Mouse (Mus musculus) ES-E14 (cell line): ENCODE results near the gene Ldb2. TPM values are rescaled to one million over a fixed set of nuclear protein-coding genes. Genes with fewer than 3 reads are reported as not detected.

Experiments
- DNase-seq: peaks from one replicate; pipeline ENCODE4 v3.0.0-alpha.2; 2013; ENCODE audit warnings: low read depth, low spot score
- H3K27ac ChIP-seq: 2 replicates; pipeline ENCODE4 v1.5.1; 2012; ENCODE audit warnings: low read depth, mild to moderate bottlenecking, low read length, moderate library complexity, mixed read lengths; ENCODE audit not compliant: poor library complexity, insufficient read depth, severe bottlenecking
- H3K36me3 ChIP-seq: 2 replicates; pipeline ENCODE4 v1.6.1; 2012; ENCODE audit warnings: mild to moderate bottlenecking, low read length, moderate library complexity, mixed read lengths; ENCODE audit not compliant: control insufficient read depth, poor library complexity, insufficient read depth, severe bottlenecking
- H3K4me1 ChIP-seq, 2 experiments: fragments of 150-350 bp in 1 of 2; sonication (generic) in 1 of 2; 2 replicates each; pipeline ENCODE4 v1.6.1; 2012; ENCODE audit warnings: low read length in 2 of 2, mild to moderate bottlenecking in 1 of 2, mixed read lengths in 1 of 2; ENCODE audit not compliant: control insufficient read depth in 2 of 2, insufficient read depth in 2 of 2, poor library complexity in 1 of 2
- H3K4me3 ChIP-seq, 2 experiments: fragments of 150-350 bp in 1 of 2; sonication (generic) in 1 of 2; 2 replicates each; pipeline ENCODE4 v1.5.1; 2012; ENCODE audit warnings: low read length in 2 of 2, low read depth in 1 of 2, mild to moderate bottlenecking in 1 of 2, mixed read lengths in 1 of 2; ENCODE audit not compliant: insufficient read depth in 1 of 2, poor library complexity in 1 of 2, severe bottlenecking in 1 of 2
- H3K9ac ChIP-seq: 2 replicates; pipeline ENCODE4 v1.6.1; 2012; ENCODE audit warnings: low read depth, mild to moderate bottlenecking, low read length, mixed read lengths; ENCODE audit not compliant: poor library complexity, insufficient read depth, severe bottlenecking
- H3K9me3 ChIP-seq: fragments of 150-350 bp; sonication (generic); 2 replicates; pipeline ENCODE4 v1.6.1; 2012; ENCODE audit warnings: low read depth, mild to moderate bottlenecking, low read length; ENCODE audit not compliant: control insufficient read depth, insufficient read depth
- CHD2 ChIP-seq: IDR thresholded peaks from 2 replicates; pipeline ENCODE4 v1.6.1; 2014; ENCODE audit warnings: mild to moderate bottlenecking, low read depth, low read length, inconsistent platforms
- HCFC1 ChIP-seq: IDR thresholded peaks from 2 replicates; pipeline ENCODE4 v1.6.1; 2012; ENCODE audit warnings: low read length, inconsistent platforms, borderline replicate concordance; ENCODE audit not compliant: insufficient read depth
- MAFK ChIP-seq: IDR thresholded peaks from 2 replicates; pipeline ENCODE4 v1.6.1; 2014; ENCODE audit warnings: mild to moderate bottlenecking, low read depth, low read length, inconsistent platforms; ENCODE audit not compliant: insufficient read depth
- ZC3H11A ChIP-seq: IDR thresholded peaks from 2 replicates; pipeline ENCODE4 v1.6.1; 2012; ENCODE audit warnings: low read depth, mild to moderate bottlenecking, inconsistent platforms, low read length, borderline replicate concordance
- ZNF384 ChIP-seq: IDR thresholded peaks from 2 replicates; pipeline ENCODE4 v1.6.1; 2012; ENCODE audit warnings: low read depth, low read length, inconsistent platforms
- in situ Hi-C, 2 experiments: fragments of 600-800 bp; cut with MboI; formaldehyde crosslinking; loops; one replicate each; pipeline ENCODE4 v1.15.1; 2025; ENCODE audit warnings: low sequenced_read_pairs in 2 of 2, inconsistent platforms in 1 of 2; ENCODE audit not compliant: unreplicated experiment in 2 of 2
- total RNA-seq: library from RNA; depleted of rRNA; stranded (reverse); fragments of 300-350 nt; gene quantifications from 2 replicates; pipeline ENCODE4 v1.2.3, GENCODE M21; 2012

Ldb2 gene
- total RNA-seq, 1 experiment: 0.40 TPM

DNA sequence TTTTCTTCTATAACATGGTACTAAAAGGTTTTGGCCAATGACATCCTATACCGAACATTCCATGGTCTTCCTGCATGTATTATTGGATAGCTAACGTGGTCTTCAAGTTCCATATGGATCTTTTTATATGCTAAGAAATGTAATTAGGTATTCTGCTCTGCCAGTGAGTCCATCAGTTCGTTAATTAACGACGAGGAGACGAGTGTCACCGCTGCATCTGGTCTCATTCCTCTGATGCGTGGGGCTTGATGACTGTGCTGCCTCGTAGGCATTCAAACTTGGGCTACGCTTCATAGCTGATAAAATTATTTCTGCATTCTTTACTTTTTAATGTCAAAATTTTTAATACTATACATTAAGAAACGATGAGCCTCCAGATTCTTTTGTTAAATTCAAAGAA, 251.0 kb downstream of the Ldb2 start:
- in situ Hi-C loops: no loop called here
- Histone ChIP-seq H3K36me3 (no peaks in the 10 kb centered on the region), H3K4me3 (no peak overlapping the region), H3K9ac (no peak overlapping the region), H3K9me3 (no peaks in the 10 kb centered on the region), H3K27ac (no peak overlapping the region), H3K4me1 (no peaks in the 10 kb centered on the region)
- no peak for DNase-seq
- TF ChIP-seq HCFC1: no peak
- TF ChIP-seq CHD2: no peak
- TF ChIP-seq ZNF384: no peak
- no peak for TF ChIP-seq ZC3H11A
- no peak for TF ChIP-seq MAFK

DNA sequence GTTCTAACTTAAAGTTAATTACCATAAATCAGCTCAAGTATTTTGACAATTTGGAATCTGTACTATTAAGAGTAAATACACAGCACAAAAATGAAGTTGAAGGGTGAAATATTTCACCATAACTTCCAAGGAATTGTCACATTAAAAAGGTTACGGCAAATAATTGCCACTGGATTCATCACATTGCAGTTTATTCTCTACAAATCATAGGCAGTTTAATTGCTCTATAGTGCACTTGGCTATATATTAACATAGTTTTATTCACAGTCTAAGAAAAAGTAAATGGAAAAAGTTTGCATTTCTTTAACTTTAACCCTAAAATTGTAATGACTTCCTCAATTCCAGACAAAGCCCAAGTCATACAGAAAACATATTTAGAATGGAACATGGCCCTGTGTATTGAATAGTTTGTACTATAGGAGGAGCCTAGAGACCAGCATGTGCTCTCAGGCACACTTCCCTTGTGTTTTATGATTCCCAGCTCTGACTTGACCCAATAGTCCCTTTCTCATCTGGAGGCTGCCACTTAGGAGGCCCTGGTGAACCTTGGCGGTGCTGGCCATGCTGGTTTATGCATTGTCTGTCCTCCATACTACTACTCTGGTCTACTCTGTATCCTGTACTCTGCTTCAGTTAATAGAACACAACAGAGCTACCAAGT, 255.9 kb downstream of the Ldb2 start:
- Histone ChIP-seq H3K9me3 (no peaks in the 10 kb centered on the region), H3K4me1 (no peaks in the 10 kb centered on the region), H3K27ac (no peak overlapping the region), H3K36me3 (no peaks in the 10 kb centered on the region), H3K9ac (no peak overlapping the region), H3K4me3 (no peak overlapping the region)
- in situ Hi-C loops: no loop called here
- TF ChIP-seq HCFC1 (no peak), CHD2 (no peak), ZC3H11A (no peak), MAFK (no peak), ZNF384 (no peak)
- DNase-seq: no peak

DNA sequence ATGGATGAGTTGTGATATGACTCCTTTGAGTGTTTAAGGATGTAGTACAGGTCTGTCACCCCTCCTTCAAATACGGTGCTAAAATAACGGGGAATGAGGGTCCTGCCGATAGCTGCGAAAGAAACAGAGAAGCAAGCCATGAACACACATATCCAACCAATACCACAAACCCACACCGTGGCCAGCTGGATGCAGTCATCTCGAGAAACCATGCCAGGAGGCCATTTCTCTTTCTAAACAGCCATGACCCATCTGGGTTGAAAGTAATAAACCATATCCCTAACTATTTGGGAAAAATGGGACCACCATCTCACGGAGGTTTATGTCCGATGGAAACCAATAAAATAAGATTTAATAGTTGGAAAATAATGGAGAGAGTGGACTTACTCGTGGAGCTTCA, 257.7 kb downstream of the Ldb2 start:
- H3K27ac ChIP-seq: no peak overlapping the region
- no peak overlapping the region for H3K4me3 ChIP-seq
- in situ Hi-C loops: no loop called here
- H3K9ac ChIP-seq: no peak overlapping the region
- TF ChIP-seq ZC3H11A (no peak), CHD2 (no peak), HCFC1 (no peak), MAFK (no peak), ZNF384 (no peak)
- DNase-seq: no peak
- no peaks in the 10 kb centered on the region for H3K36me3 ChIP-seq
- H3K9me3 ChIP-seq: no peaks in the 10 kb centered on the region
- no peaks in the 10 kb centered on the region for H3K4me1 ChIP-seq

DNA sequence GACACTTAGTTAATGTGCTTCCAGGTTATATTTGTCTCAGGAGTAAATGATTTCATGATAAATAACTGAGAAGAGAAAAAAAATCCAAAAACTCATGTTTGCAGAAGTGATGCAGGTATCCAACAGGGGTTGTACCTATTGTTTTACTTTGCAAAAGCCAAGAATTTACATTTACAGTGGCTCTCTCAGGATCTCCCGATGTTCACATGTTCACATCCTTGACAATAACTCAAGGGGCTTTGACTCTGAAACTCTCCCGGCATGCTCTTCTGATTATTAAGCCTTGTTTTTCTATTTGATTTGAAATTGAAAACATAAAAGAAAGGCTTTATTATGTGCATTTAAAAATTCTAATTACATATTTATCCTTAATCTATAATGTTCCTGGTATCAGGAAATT, 260.8 kb downstream of the Ldb2 start:
- Histone ChIP-seq H3K9me3 (no peaks in the 10 kb centered on the region), H3K4me1 (no peaks in the 10 kb centered on the region), H3K9ac (no peak overlapping the region), H3K36me3 (no peaks in the 10 kb centered on the region), H3K27ac (no peak overlapping the region), H3K4me3 (no peak overlapping the region)
- TF ChIP-seq ZNF384: no peak
- no peak for TF ChIP-seq CHD2
- TF ChIP-seq ZC3H11A: no peak
- no peak for TF ChIP-seq MAFK
- in situ Hi-C loops: no loop called here
- no peak for DNase-seq

DNA sequence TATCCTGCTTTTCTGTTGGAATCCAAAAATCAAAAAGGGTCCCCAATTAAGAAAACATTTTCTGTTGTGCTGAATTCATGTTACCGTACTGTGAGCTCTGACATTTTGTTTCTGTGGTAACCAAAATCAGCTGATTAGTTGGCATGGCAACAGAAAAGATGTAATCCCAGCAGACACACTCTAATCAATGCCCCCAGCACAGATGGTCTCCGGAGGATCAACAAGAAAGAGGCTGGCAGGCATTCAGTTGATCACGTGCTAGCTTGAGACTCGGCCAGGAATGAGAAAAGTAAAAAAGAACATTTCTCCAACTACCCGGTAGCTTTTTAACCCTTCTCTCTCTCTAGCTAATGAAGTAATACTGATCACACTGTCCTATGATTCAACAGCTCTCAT, 261.5 kb downstream of the Ldb2 start:
- Histone ChIP-seq H3K9ac (no peak overlapping the region), H3K36me3 (no peaks in the 10 kb centered on the region), H3K27ac (no peak overlapping the region), H3K9me3 (no peaks in the 10 kb centered on the region), H3K4me3 (no peak overlapping the region), H3K4me1 (no peaks in the 10 kb centered on the region)
- in situ Hi-C loops: no loop called here
- DNase-seq: no peak
- no peak for TF ChIP-seq CHD2
- no peak for TF ChIP-seq ZC3H11A
- no peak for TF ChIP-seq MAFK
- TF ChIP-seq HCFC1: no peak
